Mouse (Mus musculus) limb, embryonic 11.5 days (tissue): ENCODE measurements around the gene Psmb9. TPM values are rescaled to one million over a fixed set of nuclear protein-coding genes. Genes with fewer than 3 reads are reported as not detected.
"Not testable (repeated sequence)": the region's sequence is repeated elsewhere in the genome, so short reads cannot be mapped to it uniquely, and the experiment has no call there.

Source experiments
- ATAC-seq: fragments of 200-750 bp; cut with Nextera tagmentation; 2 replicates; pipeline ENCODE4 v1.8.0; 2017; ENCODE audit warnings: low read depth; ENCODE audit not compliant: insufficient number of reproducible peaks, low FRiP score, low TSS enrichment
- DNase-seq: peaks from one replicate; pipeline ENCODE4 v3.0.0-alpha.2; 2015; ENCODE audit warnings: low spot score
- H3K27ac ChIP-seq: fragments of 300-500 bp; sonication (generic); replicated peaks from 2 replicates; pipeline ENCODE4 v1.5.1; 2014; ENCODE audit warnings: low read depth, mild to moderate bottlenecking, low read length
- H3K27me3 ChIP-seq: fragments of 300-500 bp; sonication (generic); 2 replicates; pipeline ENCODE4 v1.6.1; 2014; ENCODE audit warnings: mild to moderate bottlenecking, low read length, mixed read lengths; ENCODE audit not compliant: control insufficient read depth, insufficient read depth
- H3K36me3 ChIP-seq: fragments of 300-500 bp; sonication (generic); 2 replicates; pipeline ENCODE4 v1.6.1; 2014; ENCODE audit warnings: mild to moderate bottlenecking, low read length, moderate library complexity, mixed read lengths; ENCODE audit not compliant: control insufficient read depth, insufficient read depth
- H3K4me1 ChIP-seq: fragments of 300-500 bp; sonication (generic); 2 replicates; pipeline ENCODE4 v1.6.1; 2014; ENCODE audit warnings: low read length, mixed read lengths; ENCODE audit not compliant: control insufficient read depth, insufficient read depth
- H3K4me2 ChIP-seq: fragments of 300-500 bp; sonication (generic); 2 replicates; pipeline ENCODE4 v1.6.1; 2014; ENCODE audit warnings: low read depth, mild to moderate bottlenecking, moderate library complexity; ENCODE audit not compliant: severe bottlenecking
- H3K4me3 ChIP-seq: fragments of 300-500 bp; sonication (generic); 2 replicates; pipeline ENCODE4 v1.5.1; 2014; ENCODE audit warnings: low read depth, low read length
- H3K9ac ChIP-seq: fragments of 300-500 bp; sonication (generic); 2 replicates; pipeline ENCODE4 v1.6.1; 2014; ENCODE audit warnings: mild to moderate bottlenecking, low read length
- H3K9me3 ChIP-seq: fragments of 300-500 bp; sonication (generic); 2 replicates; pipeline ENCODE4 v1.6.1; 2016; ENCODE audit warnings: low read length; ENCODE audit not compliant: control insufficient read depth
- WGBS: fragments of 180-500 bp; shearing (Covaris S2); extraction: QIAGEN DNeasy Blood & Tissue Kit; methylation state at CpG from one replicate; pipeline ENCODE4 v1.1.7; 2014; 5-methylcytosine and 5-hydroxymethylcytosine counted together
- polyA plus RNA-seq: library from polyadenylated mRNA; unstranded; fragments of >200 nt; fragmentation: Nextera tagmentation; extraction: Ambion mirVana; gene quantifications from 2 replicates; pipeline ENCODE4 v1.2.1, GENCODE M21; 2014

Gene Psmb9
- polyA plus RNA-seq: 0.45 and 2.2 TPM in 2 replicates

DNA sequence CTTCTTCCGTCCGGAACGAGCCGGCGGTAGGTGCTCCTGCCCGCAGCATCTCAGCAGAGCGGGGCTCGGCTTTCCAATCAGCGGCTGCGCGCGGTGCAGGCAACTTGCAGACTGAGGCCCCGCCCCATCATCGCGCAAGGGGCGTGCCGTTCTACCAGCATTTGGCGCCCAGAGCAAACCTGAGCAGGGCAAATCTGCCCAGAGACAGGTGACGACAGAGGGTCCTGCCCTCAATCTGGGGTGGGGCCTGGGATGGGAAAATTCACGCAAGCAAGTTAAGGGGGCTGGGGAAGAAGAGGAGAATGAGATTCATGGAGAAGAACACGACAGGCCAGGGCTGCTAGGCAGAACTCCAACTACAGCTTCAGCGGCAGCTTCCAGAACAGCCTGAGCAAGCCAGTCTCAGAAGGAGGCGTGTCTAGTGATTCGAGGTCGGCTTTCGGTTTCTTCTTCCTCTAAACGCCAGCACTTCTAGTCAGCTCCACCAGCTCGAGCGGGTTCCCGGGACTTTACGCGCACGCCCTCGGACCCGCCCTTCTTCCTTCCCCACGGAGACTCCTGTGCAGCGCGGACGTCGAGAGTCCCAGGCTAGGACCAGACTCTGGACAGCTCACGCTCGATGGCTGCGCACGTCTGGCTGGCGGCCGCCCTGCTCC, at the start of gene Psmb9, which contains the start of gene Tap1:
Gene Psmb9, minus strand, starts transcription at position 504 of the 656 bp plus-strand sequence.
Gene Tap1, plus strand, starts transcription at position 293 of the 656 bp plus-strand sequence.
- Histone ChIP-seq H3K27me3 (peaks cover 37% of the 10 kb centered on the region), H3K4me2 (peak within 1 kb of the TSS; percentile 77)
- under 1% methylated on average over 43 of the region's 46 CpGs for WGBS

GRCm38 (mm10) chr17:34236691-34237090, 49.1 kb upstream of the Psmb9 start:
- H3K9me3 ChIP-seq: no peaks in the 10 kb centered on the region
- no peak for DNase-seq
- H3K27ac ChIP-seq: no peak overlapping the region
- H3K27me3 ChIP-seq: no peaks in the 10 kb centered on the region
- no peak overlapping the region for H3K4me2 ChIP-seq
- 89% methylated on average over 5 of the region's 5 CpGs for WGBS
- H3K9ac ChIP-seq: no peak overlapping the region
- no peaks in the 10 kb centered on the region for H3K4me1 ChIP-seq
- H3K4me3 ChIP-seq: no peak overlapping the region
- H3K36me3 ChIP-seq: no peaks in the 10 kb centered on the region
- ATAC-seq: no peak

More for the DNA sequence above, at the start of gene Psmb9, which contains the start of gene Tap1:
- no peaks in the 10 kb centered on the region for H3K9me3 ChIP-seq
- H3K4me3 ChIP-seq: peak within 1 kb of the TSS; percentile 47
- peak within 1 kb of the TSS; percentile 24 for H3K9ac ChIP-seq
- ATAC-seq (peak; percentile 92), DNase-seq (peak; percentile 99)
- no peaks in the 10 kb centered on the region for H3K36me3 ChIP-seq
- H3K4me1 ChIP-seq: 0 out of 2 replicates have a peak, but pooled peaks cover 7% of the 10 kb centered on the region
- no peak within 1 kb of the TSS for H3K27ac ChIP-seq

GRCm38 (mm10) chr17:34234926-34235325, 47.4 kb upstream of the Psmb9 start:
- H3K27ac ChIP-seq: no peak overlapping the region
- H3K4me1 ChIP-seq: no peaks in the 10 kb centered on the region
- WGBS: 50% methylated on average over 9 of the region's 9 CpGs
- no peaks in the 10 kb centered on the region for H3K27me3 ChIP-seq
- ATAC-seq: 0 out of 2 replicates have a peak, but pooled peaks have one; percentile 39
- H3K9me3 ChIP-seq: no peaks in the 10 kb centered on the region
- no peak overlapping the region for H3K4me2 ChIP-seq
- H3K36me3 ChIP-seq: no peaks in the 10 kb centered on the region
- no peak overlapping the region for H3K4me3 ChIP-seq
- H3K9ac ChIP-seq: no peak overlapping the region
- peak; percentile 62 for DNase-seq

- H3K27me3 ChIP-seq, H3K4me1 ChIP-seq, ATAC-seq, H3K9me3 ChIP-seq, H3K9ac ChIP-seq, H3K4me3 ChIP-seq, H3K4me2 ChIP-seq, H3K36me3 ChIP-seq, H3K27ac ChIP-seq, DNase-seq: not testable (repeated sequence)
- 94% methylated on average over 4 of the region's 7 CpGs for WGBS
Measured at GRCm38 (mm10) chr17:34232021-34232420, 44.5 kb upstream of the Psmb9 start.

DNA sequence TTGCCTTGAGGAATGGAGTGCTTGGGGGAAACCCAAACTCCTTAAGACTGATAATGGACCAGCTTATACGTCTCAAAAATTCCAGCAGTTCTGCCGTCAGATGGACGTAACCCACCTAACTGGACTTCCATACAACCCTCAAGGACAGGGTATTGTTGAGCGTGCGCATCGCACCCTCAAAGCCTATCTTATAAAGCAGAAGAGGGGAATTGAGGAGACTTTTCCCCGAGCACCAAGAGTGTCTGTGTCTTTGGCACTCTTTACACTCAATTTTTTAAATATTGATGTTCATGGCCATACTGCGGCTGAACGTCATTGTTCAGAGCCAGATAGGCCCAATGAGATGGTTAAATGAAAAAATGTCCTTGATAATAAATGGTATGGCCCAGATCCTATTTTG, 43.4 kb upstream of the Psmb9 start:
- not testable (repeated sequence) for H3K27me3 ChIP-seq, H3K9me3 ChIP-seq, H3K4me3 ChIP-seq, ATAC-seq, H3K4me1 ChIP-seq, DNase-seq, H3K4me2 ChIP-seq, H3K27ac ChIP-seq, H3K9ac ChIP-seq, H3K36me3 ChIP-seq
- WGBS: 70% methylated on average over 4 of the region's 9 CpGs

- not testable (repeated sequence) for ATAC-seq, H3K9me3 ChIP-seq, H3K4me2 ChIP-seq, H3K27ac ChIP-seq, H3K27me3 ChIP-seq, DNase-seq, H3K4me3 ChIP-seq, H3K36me3 ChIP-seq, H3K9ac ChIP-seq, H3K4me1 ChIP-seq
- WGBS: 98% methylated on average over 13 of the region's 23 CpGs
Measured at GRCm38 (mm10) chr17:34225911-34226310, 38.3 kb upstream of the Psmb9 start.

- no peaks in the 10 kb centered on the region for H3K36me3 ChIP-seq
- no peak overlapping the region for H3K4me2 ChIP-seq
- no peak overlapping the region for H3K27ac ChIP-seq
- H3K9me3 ChIP-seq: no peaks in the 10 kb centered on the region; the same call in 1 of the 2 replicates
- ATAC-seq (no peak), DNase-seq (no peak)
- 94% methylated on average over 8 of the region's 8 CpGs for WGBS
- no peaks in the 10 kb centered on the region for H3K27me3 ChIP-seq
- no peaks in the 10 kb centered on the region for H3K4me1 ChIP-seq
- no peak overlapping the region for H3K9ac ChIP-seq
- no peak overlapping the region for H3K4me3 ChIP-seq
Measured at GRCm38 (mm10) chr17:34225426-34225825, 37.9 kb upstream of the Psmb9 start.

DNA sequence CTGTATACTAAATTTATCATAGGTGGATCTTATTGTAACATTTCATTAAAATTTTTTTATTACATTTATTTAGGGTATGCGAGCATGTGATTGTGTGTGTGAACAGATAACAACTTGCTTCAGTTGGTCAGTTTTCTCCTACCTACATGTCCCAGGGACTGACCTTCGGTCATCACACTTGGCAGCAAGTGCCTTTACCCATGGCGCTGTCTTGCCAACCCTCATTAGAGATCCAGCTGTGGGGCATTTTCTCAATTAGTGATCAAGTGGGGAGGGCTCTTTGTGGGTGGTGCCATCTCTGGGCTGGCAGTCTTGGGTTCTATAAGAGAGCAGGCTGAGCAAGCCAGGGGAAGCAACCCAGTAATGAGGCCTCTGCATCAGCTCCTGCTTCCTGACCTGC, 37.3 kb upstream of the Psmb9 start:
- Histone ChIP-seq H3K4me2 (no peak overlapping the region), H3K36me3 (no peaks in the 10 kb centered on the region), H3K4me1 (no peaks in the 10 kb centered on the region), H3K4me3 (no peak overlapping the region), H3K27ac (no peak overlapping the region), H3K9me3 (no peaks in the 10 kb centered on the region; the same call in 1 of the 2 replicates), H3K27me3 (no peaks in the 10 kb centered on the region), H3K9ac (no peak overlapping the region)
- ATAC-seq (no peak), DNase-seq (no peak)
- 94% methylated on average over 3 of the region's 3 CpGs for WGBS
